Mouse (Mus musculus): ENCODE results near the gene Vmn2r38.
"Not testable (repeated sequence)": the region's sequence is repeated elsewhere in the genome, so short reads cannot be mapped to it uniquely, and the experiment has no call there.

The Vmn2r38 gene

GRCm38 (mm10) chr7:9097781-9098180 lies at the start of gene Vmn2r38:
Gene Vmn2r38 (minus strand): TSS chr7:9097881.
- not testable (repeated sequence) for DNase-seq (ENCODE audit: low spot score)

GRCm38 (mm10) chr7:9065353-9065752 lies 32.3 kb downstream of the Vmn2r38 start:
- not testable (repeated sequence) for DNase-seq (ENCODE audit: low spot score)

DNA sequence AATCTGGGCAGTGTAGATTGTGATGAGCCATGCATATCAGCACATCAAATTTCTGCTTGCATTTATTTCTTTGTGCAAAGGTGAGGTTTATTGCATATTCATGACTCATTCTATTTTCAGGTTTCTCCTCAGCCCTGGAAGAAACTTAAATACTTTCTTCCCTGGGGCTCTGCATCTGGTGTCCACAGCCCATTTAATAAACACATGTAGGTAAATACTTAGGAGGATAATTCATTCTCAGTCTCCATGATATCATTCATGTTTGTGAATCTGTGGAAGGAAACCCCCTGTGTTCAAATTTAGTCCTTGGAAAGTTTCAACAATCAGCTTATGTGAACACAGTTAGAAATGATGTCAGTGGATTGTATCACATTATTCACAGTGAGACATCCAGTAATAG lies 67.0 kb downstream of the Vmn2r38 start, which contains the start of gene Vmn2r39:
Vmn2r39 (minus strand) TSS at position 101 of the 400 bp plus-strand sequence.
- not testable (repeated sequence) for DNase-seq (ENCODE audit: low spot score)
